Mouse (Mus musculus) naive thymus-derived CD4-positive, alpha-beta T cell, adult 2 months (primary cell): ENCODE results near the gene Mapk9.

Source experiments
- DNase-seq: peaks from one replicate; pipeline ENCODE4 v3.0.0-alpha.2; 2011; ENCODE audit warnings: low read depth

Gene Mapk9

GRCm38 (mm10) chr11:49840666-49841065 is 5.9 kb upstream of the Mapk9 start:
- DNase-seq: no peak

DNA sequence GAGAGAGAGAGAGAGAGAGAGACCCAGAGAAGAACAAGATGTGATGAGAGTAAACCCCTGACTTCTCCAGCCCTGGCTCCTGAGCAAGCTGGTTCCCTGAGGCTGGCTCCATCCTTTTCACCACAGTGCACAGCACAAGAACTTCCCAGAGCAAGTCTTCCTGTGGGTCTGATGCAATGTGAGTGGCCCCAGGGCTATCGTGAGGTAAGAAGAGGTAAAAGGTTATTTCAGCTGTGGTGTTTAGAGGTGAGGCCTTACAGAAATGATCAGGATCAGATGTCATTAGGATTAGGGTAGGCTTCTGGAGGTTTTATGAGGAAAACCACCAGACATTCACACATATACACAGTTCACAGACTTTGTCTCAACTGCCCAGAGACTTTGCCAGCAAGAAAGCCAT is 4.7 kb upstream of the Mapk9 start:
- DNase-seq: no peak

- DNase-seq: no peak
Measured at GRCm38 (mm10) chr11:49842718-49843117, 3.8 kb upstream of the Mapk9 start.

DNA sequence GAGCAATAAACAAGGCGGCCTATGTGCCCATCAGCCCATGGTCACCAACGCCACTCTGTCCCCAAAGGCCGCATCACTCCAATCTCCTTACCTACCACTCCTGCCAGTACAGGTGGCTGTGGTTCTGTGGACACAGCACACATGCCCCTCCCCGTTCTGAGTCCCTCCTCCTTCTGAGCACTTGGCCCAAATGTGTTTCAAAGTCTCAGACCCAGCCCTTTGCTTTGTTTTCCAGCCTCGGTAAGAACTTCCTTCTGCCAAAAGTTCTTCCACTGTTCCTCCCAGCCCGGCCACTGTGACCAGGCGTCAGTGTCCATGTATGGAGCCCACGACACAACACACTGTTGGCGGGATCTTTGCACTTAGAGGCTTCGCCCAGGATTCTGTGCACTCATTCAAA is 2.2 kb upstream of the Mapk9 start:
- DNase-seq: no peak

GRCm38 (mm10) chr11:49844969-49845368 is 1.6 kb upstream of the Mapk9 start:
- peak; percentile 77 for DNase-seq

DNA sequence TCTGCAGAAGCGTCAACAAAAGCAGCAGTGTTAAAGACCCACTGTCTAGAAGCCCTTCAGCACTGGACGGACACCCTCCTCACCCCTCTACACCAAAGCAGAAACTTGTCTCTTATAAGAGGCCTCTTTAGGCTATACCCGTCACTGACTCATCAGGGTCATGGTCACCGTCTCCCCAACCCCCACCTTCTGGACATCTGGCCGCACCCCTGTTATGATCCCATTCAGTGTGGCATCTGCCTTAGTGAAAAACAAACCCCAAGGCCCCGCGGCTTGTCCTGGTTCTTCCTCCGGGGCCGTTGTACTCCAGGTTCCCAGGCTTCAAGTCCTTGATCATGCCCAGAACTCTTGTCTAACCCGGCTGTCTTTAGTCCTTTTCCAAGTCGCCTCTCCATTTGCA is 593 bp upstream of the Mapk9 start:
- DNase-seq: no peak

DNA sequence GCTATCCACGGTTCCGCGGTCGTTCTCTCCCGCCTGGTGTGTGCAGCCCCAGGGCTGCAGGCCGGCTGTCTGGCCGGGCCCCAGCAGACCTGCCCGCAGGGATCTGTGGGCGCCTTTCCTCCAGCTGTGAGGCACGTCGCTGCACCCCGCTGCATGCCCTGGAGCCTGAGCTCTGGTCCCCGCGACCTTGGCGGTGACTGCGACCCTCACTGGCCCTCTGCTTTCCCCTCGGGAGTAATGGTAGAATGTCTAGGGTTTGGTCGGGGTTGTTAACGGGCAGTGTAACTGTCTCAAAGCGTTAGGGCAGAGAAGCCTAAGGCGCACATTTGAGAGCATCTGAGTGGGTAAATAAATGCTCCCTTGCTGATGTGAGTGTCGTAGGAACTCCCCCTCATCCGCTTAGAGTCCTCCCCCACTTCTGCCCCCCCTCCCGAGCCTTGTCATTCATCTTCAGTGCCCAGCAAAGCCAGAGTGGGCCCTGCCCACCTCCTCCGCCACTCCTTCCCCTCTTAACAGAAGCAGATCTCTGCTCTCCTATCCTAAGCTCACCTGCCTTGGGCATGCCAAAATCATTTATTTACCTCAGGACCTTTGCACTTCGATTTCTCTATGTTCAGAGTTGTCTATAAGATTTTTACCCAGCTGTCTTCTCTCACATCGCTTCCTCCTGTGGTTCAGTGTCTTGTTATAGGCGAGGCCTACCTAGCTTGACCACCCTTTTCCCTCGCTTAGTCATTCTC is 690 bp downstream of the Mapk9 start:
- DNase-seq: peak; percentile 61

DNA sequence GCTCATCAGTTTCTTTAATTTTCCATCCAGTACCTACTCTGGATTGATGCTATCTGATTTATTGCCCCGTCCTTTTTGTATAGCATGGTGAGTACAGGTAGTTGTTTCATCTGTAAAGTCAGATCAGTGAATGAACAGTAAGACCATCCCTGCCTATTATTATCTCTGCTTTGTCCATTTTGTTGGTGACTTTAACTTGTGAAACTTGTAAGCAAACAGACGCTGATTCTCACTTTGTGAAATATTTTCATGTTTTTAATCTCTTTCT is 1.2 kb downstream of the Mapk9 start:
- DNase-seq: no peak

DNA sequence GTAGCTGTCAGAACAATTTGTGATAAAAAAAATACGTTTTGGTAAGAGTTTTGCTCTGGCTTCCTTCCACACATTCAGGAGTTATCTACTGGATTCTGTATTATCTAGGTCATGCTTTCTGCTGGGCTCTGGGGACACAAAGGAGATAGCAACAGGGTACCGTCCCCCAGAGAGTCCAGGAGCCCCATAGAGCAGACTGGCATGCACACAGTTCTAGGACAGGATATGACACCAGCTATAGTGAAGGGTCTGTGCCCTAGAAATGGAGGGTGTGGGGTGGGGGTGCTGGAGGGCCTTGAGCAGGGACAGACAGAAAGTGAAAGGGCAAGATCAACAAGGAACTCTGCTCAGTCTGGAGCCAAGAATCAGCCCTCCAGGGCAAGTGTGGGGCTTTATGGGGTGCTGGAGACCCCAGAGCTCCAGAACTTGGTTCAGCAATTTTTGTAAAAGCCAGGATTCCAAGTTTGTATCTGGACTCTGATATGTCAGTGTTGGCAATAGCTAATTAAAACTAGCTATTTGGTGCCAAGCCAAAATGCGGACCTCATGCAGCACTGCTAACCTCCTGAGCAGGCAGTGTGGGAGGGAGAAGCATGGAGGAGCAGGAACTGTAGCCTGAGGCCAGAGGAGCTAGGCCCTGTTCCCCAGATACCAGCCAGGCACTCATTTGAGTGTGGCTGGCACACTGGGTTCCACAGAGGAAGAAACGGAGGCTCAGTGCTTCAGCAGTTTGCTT is 1.7 kb downstream of the Mapk9 start:
- no peak for DNase-seq

GRCm38 (mm10) chr11:49850331-49850730 is 3.8 kb downstream of the Mapk9 start:
- DNase-seq: no peak

DNA sequence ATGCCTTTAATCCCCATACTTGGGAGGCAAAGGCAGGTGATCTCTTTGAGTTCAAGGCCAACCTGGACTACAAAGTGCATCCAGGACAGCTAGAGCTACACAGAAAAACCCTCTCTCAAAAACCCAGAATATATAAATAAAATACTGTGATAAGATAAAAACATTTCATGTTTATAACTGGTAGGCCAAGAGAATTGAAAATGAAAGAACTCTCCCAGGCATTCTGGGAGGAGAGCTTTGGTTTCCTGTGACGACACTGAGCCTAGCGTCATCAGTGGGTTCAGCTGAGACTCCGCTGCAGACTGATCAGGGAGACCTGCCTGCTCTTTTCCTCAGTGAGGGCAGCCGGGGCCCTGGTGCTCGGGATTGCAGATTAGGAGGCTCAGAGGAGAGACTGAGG is 8.6 kb downstream of the Mapk9 start:
- DNase-seq: peak; percentile 69

DNA sequence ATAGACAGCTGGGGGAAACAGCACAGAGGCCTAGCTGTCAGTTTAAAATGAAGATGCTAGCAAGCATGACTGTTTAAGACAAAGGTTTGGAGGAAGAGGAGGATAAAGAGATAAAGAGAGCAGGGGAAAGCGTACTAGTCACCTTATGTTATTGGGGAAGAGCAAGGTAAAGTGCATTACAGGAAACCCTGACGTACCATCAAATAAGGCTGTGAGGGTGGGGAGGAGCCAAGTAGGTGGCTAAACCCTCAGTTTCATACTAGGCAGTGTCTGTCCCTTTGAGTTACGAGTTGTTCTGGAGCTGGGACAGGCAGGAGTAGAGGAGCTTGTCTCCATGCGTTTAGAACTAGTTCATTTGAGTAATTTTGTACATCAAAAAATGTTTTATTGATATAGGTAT is 14.6 kb downstream of the Mapk9 start:
- peak; percentile 39 for DNase-seq

DNA sequence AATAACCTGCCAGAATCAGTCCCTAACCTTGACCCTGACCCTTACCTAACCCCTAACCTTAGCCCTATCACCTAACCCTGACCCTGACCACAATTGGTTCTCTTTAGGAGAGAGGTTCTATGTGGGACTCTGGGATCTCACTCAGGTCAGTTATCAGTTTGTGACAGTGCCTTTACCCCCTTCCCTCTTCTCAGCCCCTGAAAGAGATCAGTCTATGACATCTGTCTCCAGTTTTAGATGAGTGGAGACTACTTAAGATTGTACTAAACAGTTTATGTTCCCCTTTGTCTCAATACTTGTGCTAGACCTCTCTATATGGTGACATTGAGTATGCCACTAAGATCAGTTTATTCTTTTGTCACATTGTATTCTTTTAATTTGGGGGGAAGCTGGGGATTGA is 17.4 kb downstream of the Mapk9 start:
- no peak for DNase-seq

DNA sequence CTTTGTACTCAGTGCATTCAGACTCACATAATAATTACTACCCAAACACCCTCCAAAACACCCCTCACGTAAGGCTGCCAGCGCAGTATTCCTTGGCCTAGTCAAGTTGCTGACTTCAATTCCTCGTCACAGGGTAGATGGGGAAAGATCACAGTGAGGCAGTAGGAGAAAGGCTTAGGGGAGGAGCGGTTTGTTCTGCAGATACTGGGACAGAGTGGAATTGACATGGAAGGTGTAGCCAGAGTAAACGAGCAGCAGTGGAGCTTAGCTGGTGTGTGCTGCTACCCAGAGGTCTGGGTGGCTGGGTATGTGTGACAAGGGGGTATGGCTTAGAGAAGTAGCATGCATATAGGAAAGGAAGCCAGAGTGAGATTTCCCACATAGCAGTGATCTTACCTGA is 20.8 kb downstream of the Mapk9 start:
- DNase-seq: no peak

GRCm38 (mm10) chr11:49869762-49870161 is 23.2 kb downstream of the Mapk9 start:
- peak; percentile 76 for DNase-seq

GRCm38 (mm10) chr11:49871914-49872313 is 25.4 kb downstream of the Mapk9 start:
- DNase-seq: peak; percentile 49

- DNase-seq: no peak
Measured at GRCm38 (mm10) chr11:49872779-49873178, 26.2 kb downstream of the Mapk9 start.

DNA sequence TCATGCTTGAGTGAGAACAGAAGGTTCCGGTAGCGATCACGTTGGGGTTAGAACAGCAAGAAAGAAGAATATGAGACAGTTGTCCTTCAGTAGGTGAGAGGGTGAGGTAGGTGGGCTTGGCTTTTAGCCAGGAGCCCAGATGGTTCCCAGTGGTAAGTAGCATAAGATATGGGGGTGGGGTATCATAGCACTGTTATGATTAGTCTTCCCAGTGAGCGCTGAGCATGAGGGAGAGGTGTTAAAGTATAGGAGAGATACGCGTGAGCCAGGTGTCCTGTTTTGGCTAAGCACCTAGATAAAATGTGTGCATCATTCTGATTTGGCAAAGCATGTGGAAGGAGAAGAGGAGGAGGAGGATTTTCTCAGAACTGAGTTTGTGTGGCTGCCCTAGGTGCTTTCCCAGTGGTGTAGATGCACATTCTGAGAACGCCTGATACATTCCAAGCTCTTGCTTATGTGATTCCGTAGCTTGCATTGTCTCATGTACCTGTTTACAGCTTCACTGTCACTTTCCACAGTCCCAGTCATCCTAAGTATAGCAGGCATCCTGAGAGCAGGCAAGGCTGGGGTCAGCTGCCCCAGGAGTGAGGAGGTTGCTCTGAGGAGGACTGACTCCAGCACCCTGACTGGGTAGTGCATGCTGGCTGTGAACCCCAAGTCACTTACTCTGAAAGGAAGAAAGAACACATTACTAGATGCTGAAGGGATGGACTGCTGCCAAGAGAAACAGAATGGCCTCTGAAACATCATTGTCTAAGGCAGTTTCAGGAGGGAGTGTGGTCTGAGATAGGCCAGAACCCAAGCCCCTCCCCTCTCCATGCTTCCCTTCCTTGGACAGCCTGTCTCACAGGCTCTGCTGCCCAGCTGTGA is 30.6 kb downstream of the Mapk9 start:
- DNase-seq: no peak

GRCm38 (mm10) chr11:49879950-49880642 is 33.5 kb downstream of the Mapk9 start:
- DNase-seq: no peak

GRCm38 (mm10) chr11:49883394-49883793 is 36.8 kb downstream of the Mapk9 start:
- DNase-seq: no peak

DNA sequence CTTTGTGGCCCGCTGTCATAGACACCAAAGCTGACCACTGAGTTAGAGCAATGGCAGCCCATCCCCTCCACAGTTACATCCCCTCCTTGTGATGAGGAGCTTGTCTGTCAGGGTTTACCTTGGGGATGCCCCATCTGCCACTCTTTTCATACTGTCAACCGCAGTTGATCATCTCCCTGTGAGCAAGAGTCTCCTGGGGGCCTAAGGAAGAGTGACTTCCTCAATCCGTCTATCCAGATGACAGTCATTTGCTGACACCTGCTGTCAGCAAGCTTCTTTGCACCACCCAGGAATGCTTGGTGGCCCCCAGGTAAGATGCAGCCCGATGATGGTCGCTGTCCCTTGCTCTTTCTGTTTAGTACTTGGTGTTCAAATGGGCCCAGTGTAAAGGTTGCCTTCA is 41.9 kb downstream of the Mapk9 start:
- no peak for DNase-seq

DNA sequence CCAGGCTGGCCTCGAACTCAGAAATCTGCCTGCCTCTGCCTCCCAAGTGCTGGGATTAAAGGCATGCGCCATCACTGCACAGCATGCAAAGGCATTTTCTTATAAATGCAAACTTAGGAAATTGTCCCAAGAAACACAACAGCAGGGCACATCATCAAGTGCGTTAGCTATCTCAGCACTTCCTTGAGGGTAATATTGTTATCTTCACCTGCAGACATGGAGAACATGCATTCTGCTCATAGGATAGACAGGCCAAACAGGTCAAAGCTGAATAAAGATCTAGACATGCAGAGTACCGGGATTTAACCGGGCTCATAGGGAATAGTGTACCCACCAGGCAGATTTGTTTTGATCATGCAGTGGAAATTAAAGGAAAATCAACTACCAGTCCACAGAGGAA is 45.4 kb downstream of the Mapk9 start:
- no peak for DNase-seq
